Mouse (Mus musculus) ES-Bruce4 (cell line): Measurements from ENCODE around the gene Bloc1s6.

Source experiments
- CTCF ChIP-seq: IDR thresholded peaks from one replicate; pipeline ENCODE4 v1.8.1; 2011; ENCODE audit warnings: low read depth, low read length
- EP300 ChIP-seq: IDR thresholded peaks from 2 replicates; pipeline ENCODE4 v1.6.1; 2011; ENCODE audit warnings: low read depth, low read length; ENCODE audit not compliant: insufficient read depth

DNA sequence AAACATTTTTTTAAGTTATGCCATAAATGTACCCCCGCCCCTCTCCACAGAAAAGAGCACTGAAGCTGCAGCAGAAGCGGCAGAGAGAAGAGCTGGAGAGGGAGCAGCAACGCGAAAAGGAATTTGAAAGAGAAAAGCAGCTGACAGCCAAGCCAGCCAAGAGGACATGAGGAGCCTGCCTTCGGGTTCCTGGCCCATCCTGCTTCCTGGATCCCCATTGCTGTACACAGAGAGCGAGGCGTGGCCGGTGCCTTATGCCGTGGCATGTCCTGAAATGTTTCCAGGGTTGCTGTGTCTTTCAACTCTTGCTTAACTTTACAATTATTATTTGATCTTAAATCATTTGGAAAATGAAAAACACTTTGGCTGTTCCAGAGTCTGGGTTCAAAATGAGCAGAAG, 8.2 kb downstream of the Bloc1s6 start:
- TF ChIP-seq CTCF: no peak
- no peak for TF ChIP-seq EP300
